Mouse (Mus musculus) megakaryocyte-erythroid progenitor cell, adult 5-6 weeks (primary cell): ENCODE data around the gene Abtb1. TPM values are rescaled to one million over a fixed set of nuclear protein-coding genes. Genes with fewer than 3 reads are reported as not detected.

Experiments
- ATAC-seq: replicated peaks from 2 replicates; pipeline ENCODE4 v1.8.0; 2016; ENCODE audit warnings: mild to moderate bottlenecking, inconsistent platforms; ENCODE audit not compliant: severe bottlenecking, poor library complexity, low FRiP score, low TSS enrichment
- total RNA-seq, 2 experiments: library from RNA; stranded (forward) in 1 of 2; stranded (reverse) in 1 of 2; fragments of 200-1000, 215-1000 nt in 1 of 2; fragments of >200 nt in 1 of 2; fragmentation: Nextera tagmentation in 1 of 2; gene quantifications; 2 replicates each; pipeline ENCODE4 v1.2.3; 2014 to 2017

The Abtb1 gene
- total RNA-seq, 2 experiments from 2014 or later = 16.9 to 44.0 TPM

DNA sequence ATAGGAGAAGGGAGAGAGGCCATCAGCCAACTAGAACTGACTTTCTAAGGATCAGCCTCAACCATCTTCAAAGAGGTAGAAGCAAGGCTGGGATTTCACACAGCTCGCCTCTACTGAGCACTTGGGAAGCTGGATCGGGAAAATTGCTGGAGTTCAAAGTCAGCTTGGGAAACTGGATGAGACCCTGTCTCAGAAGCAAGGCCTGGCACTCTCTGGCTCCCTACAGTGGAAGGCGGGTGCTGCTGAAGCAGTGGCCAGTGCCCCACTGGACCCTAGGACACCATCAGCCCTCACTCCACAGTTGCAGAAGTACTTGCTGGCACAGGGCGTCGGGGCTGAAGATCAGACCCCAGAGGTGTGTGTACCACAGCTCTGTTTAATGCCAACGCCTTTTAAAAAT, 16.0 kb upstream of the Abtb1 start:
- ATAC-seq = no peak

DNA sequence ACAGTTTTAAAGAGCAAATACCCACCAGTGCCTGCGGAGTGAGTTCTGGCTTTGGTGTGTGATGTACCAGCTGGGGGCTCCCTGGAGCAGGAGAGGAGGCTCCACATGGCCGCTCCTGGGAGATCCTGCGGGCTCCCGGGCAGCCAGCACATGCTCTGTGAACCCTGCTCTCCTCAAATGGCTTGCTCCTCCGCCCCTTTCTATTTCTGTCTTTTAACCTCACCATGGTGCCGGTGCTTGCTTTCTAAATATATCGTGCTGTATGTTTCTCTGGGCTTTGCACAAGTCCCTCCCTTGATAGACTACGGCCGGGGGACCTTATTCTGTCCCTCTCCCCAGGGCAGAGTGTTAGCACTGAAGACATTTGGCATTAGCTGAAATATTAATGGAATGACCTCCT, 15.5 kb upstream of the Abtb1 start:
- ATAC-seq = no peak

DNA sequence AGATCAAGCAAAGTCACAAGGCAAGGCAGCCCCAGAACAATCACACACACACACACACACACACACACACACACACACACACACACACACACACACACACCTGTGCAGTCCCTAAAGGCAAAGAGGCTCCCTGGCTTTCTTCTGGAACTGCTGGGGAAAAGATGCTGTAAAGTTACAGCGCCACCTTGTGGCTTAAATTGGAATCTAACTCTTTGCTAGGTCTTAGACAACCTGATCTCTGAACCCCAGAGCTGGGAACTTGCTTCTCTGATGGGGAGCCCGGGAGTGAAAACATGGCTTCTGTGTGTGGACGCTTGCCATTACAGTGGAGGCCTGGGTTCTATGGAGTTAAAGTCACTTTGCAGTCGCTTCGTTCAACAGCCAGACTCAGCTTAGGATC, 13.9 kb upstream of the Abtb1 start:
- peak; percentile 54; the same call in 1 of the 2 replicates for ATAC-seq

DNA sequence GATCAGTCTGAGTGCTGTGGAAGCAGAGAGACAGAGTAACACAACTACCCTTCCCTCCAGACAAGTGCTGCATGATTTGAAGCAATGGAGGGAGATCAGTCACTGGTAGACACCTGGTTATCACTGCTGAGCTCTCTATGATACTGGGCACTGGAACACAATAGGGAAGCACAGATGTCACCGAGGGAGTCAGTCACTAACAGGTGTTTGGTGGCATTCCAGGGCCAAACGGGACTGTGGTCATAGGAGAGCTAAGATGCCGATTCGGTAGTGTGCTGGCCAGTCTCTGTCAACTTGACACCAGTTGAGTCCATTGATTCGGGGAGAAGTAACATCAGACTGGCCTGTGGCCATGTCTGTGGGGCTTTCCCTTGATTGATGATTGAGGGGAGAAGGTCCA, 12.7 kb upstream of the Abtb1 start:
- ATAC-seq = no peak

DNA sequence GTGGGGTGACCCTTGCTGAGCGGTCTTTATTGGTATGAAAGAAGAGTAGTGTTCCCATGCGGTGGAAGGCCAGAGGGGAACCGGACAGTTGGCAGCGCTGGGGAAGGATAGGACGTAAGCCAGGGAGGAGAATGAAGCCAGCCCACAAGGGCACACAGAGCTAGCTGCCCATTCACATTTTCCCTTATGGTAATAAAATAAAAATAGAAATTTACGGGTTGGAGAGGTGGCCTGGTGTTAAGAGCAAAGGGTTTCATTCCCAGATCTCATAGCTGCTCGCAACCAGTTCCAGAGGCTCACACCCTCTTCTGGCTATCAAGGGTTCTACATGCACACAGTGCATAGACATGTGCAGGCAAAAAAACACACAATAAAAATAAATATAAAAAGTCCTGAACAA, 8.2 kb upstream of the Abtb1 start:
- no peak for ATAC-seq

DNA sequence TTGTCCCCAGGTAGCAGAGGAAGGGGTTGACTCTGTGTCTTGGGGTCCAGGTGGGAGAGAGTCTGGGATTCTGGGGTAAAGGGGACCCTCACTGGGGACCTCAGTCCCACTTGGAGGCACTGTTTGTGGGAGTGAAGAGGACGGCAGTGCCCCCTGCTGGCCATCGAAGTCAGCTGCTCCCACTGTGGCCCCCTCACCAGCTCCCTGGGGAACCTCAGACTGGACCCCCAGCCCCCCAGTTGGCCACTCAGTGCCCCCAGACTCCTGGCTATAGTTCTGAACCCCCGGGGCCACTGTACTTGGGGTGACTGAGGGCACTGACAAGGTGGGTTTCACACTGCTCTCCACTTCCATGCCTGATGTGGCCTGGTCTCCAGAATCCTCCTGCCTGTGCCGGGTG, 7.5 kb upstream of the Abtb1 start:
- ATAC-seq = peak; percentile 58; the same call in 1 of the 2 replicates

DNA sequence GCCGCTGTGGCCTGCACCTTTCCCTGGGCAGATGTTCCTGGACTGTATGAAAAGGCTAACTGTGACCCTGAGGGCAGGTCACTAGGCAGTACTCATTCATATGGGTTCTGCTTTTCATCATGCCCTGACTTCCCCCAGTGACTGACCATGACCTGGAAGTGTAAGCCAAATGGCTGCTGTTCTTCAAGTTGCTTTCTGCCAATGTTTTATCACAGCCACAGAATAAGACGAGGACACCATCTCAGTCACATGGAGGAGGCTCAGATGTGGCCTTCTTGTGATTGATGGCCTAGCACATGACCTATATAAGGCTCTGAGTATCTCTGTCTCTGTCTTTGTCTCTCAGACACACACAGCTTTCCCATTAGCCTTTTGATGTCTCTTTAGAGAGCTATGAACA, 5.8 kb upstream of the Abtb1 start:
- no peak for ATAC-seq

DNA sequence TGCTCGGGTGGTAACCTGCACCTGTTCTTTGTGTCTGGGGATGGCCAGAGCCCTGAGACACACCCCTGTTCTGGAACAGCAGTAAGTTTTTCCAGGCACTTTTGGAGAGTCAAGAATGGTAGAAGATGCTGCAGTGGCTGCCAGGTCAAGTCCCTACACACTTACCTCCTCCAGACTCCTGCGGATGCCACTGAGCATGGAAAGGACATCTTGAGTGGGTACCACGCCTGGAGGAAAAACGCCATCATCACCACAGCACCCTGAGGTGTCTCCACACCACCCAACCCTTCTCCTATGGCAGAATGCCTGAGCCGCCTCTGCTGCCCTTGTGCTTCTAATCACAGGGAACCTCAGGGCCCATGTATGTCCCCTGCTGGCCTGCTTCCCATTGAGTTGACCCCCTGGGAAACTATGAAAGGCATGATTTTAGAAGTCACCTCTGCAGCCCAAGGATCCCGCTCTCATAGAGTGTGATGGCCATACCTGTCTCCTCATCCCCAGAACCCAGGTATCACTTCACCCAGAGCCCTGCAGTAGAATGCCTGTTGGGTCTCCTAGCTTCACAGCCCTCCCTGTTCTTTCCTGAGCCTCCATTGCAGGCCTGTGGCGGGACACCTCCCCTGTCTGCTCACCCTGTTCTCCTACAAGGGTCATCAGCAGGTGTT, 3.2 kb upstream of the Abtb1 start:
- ATAC-seq = no peak

DNA sequence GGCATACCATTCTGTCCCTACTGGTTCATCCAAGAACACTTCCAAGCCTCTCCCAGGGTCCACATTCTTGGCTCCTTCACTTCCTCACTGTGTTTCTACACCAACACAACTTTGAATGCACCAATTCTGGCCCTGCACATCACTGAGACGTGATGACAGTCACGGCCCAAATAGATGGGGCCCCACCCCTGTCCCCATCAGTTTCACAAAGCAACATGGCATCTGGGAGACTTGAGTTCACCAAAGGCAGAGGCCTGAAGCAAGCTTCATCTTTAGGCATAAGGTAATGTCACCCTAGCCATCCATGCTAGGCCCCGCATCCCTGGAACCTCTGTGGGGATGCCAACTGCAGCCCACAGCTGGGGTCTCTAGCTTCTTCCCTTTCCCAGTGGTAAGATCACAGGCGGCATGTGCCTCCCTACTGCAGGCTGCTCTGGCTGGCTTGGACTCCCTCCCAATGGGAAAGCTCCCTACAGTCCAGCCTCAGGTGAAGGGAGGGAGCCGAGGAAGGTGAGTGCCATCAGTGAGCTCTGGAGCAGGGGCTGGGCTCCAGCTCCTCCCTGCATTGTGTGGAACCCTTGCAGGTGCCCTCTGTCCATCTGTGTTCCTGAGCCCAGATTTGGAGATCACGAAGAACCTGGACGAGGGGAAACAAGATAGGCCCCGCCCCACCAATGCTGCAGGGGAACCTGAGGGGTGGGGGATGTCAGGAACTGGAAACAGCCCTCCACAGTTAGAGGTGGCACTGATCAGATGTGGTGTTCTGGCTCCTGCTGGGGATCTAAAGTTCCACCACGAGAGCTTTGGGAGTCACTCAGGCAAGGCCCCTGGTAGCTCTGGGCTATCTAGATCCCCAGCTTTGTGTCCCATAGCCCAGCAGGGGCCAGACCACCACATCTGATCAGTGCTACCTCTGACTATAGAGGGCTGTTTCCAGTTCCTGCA, 2.3 kb upstream of the Abtb1 start:
- ATAC-seq = no peak

DNA sequence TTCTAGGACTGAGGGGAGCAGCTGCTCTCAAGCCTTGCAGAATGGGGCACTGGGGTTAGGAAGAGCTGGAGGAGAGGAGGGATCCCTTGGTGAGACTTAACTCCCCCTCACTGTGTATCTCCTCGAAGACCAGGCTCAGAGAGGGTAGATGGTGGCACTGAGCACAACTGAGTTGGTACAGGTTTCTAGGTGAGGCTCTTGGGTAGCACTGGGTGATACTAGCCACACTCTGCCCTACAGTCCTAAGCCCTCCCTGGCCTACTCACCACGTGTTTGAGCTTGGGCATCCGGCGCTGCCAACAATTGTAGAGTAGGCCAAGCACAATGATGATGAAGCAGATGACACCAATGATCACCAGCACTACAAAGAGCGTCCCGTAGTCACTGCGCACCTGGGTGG, 1.5 kb upstream of the Abtb1 start:
- no peak for ATAC-seq

DNA sequence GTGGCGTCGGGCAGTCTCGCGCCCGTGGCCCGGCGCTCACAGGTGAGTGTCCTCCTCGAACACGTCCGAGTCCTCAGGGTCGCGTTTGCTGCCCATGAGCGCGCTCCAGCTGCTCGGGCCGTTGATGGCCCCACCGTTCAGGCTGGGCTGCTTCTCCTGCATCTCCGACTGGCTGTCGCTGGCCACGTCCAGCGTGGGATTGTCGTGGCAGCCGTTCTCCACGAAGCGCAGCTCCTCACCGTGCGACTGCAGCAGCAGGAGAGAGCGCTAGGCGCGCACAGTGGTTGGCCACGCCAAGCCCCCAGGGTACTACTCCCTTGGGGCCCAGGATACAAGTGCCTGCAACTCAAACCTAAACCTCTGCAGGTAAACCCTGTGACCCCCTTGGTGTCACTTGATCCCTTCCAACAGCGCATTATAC, 957 bp upstream of the Abtb1 start:
- ATAC-seq = no peak

DNA sequence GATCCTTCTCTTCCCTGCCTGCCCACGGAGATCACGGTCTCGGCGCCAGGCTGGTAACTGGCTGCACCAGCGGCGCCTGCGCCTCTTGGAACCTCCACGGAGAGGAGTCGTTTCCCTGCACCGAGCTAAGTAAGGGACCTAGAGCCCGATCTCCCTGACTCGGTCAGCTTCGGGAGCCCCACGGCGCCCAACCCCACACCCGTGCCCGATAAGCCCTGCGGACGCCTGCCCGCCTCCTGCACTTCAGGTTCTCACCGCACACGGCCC, 337 bp downstream of the Abtb1 start:
- no peak; the same call in 1 of the 2 replicates for ATAC-seq

DNA sequence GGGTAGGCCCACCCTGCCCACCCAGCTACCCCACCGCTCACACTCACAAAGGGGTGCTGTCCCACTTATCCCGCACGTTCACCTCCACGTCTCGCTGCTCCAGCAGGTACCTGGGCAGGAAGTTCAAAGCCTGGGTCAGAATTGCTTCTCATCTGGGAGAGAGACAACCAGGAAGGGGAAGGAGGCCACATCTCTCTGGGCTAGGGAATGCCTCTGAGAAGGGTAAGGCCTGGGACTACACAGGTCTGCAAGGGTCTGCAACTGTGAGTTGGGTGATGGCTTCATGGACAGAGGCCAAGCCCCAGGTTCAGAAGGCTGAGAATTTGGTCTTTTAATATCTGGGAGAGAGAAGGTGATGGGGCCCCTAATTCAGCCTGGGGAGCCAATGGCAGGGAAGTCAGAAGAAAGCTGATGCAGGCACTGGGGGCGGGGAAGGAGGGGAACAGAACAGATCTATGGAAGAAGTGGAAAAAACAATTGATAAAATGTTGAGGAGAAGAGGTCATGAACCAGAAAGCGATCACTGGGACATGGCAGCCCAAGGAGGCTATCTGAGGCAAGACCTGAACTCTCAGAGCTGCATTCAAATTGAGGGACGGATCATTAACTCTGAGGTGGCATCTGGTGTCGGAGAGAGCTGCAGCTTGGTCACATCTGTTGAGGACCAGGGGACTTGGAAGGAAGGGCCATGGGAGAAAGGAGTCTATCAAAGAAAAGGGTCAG, 832 bp downstream of the Abtb1 start:
- no peak for ATAC-seq

DNA sequence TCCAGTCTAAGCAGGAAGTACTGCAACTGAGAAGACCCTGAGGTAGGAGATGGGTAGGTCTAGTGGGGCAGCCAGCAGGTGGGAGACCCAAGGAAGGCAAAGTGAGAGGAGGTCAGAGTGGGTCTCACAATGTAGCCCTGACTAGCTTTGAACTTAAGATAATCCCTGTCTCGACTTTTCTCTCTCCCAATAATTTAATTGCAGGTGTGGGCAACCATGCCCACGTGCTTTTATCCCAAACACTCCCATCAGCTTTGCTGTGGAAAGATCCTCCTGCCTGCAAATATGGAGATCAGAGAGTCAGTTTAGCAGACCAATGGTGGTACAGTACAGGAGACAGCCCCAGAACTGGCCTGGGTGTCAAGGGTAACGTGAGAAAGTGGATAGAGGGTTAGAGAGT, 1.6 kb downstream of the Abtb1 start:
- no peak for ATAC-seq

DNA sequence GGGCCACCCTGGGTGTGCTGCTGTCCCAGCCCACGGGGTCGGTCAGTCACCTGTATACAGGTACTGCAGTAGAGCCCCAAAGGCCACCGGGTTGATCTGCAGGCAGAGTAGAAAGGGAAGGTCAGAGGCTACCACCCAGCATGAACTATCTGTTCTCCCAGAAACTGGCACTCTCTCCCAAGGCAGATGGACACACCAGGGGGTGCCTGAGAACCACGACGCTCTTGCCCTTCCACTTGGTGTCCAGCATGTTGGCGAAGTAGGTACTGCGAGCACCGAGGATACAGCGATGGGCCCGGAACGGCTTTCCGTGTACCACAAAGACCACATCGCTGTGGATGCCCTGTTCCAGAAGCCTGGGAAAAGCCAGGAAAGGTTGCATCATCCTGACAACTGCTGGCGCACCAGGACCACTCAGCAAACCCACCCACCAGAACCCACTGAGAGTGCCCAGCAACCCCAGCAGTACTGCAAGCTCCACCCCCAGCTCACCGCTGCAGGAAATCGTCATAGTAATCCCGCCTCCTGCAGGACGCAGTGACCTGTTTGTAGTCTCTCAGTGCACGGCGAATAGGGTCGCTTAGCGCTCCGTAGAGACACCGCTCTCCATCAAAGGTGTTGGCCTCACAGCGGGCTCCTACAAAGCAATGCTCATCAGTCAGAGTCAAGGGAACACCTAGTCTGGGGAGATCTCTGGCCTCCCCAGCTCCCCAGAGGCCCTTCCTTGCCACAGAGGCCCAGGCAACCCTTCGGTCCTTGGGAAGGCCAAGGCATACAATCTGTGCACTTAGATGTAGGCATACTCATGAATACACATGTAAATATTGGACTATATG, 2.4 kb downstream of the Abtb1 start:
- no peak for ATAC-seq

DNA sequence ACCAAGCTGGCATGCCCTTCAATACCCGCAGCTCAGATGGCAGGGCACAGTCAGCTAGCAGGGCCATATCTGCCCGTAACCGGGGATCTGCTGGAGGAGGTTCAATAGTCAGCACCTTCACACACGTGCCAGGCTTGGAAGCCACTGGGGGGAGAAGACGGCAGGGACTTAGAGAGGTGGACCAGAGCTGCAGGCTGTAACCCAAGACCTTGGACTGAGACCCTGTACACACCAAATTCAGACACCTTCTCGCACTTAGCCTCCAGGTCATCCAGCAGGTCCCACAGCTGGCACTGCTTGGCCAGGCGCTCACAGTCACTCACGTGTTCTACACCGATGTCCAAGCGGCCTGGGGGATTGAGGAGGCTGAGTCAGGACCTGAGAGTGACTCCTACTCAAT, 3.2 kb downstream of the Abtb1 start:
- no peak for ATAC-seq

DNA sequence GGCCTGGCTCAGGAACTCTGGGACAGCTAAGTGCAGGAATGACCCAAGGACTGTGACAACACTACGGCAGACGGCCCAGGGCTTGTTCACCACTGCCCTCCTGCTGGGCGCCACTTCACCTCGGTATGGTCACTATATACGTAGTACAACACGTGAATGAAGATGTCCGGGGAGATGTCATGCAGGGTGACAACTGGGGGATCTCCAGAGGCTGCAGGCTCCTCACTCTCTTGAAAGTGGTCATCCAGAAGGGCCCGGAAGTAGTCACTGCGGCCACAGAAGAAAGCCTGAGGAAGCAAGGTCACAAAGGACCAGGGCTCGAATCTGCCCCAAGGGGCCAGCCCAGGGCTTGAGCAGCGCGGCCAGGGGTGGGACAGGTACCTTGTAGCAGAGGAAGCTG, 3.8 kb downstream of the Abtb1 start:
- no peak for ATAC-seq

DNA sequence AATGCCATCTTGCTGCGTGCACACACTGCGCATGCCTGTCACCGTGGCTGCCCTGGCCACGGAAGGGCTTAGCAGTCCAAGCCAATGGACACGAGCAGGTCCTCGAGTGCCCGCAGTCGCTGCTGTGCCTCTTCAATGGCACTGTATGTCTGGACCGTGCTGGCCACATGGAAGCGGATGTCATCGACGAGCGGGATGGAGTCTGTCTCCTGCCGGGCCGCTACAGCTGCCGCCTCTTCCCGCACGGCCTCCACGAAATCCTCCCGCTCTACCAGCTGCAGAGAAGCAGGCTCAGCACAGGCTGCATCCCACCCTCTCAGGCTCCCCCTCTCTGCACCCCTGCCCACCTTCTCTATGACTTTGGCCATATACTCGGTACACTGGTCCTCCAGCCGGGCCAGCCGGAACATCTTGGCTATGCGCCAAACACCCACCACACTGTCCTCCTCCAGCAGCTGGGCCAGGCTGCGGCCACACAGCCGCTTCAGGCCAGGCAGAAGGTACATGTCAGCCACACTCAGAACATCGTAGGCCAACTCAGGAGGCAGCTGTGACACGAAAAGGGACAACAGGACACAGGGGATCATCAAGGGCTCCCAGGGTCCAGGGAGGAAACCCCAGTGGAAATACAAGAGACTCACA, 5.5 kb downstream of the Abtb1 start:
- no peak for ATAC-seq

DNA sequence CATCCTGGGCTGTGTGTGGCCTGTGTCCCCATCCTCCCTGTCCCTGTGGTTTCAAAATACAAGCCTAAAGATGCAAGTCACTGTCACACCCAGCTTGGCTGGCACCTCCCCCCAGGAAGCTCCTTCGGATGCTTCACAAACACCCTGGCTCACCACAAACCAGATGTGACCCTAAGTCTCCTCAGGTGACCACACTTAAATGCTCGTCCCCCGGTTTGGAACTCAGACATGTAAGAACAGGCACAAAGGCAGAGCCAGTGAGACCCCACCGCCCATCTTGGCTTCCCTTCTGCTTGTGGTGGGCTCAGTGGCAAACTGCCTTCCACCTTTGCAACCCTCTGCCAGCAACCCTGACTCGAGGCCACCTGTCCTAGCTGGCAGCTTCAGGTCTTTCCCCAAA, 6.7 kb downstream of the Abtb1 start:
- peak; percentile 5; the same call in 1 of the 2 replicates for ATAC-seq
